Mouse (Mus musculus) c-Kit-positive CD71-negative TER-119-negative erythroid progenitor cells, embryonic 14.5 days (primary cell): ENCODE measurements at regions not wholly inside any gene's neighbourhood (a gene's known extent, or its start where the extent isn't known, plus 50 kb on each side); places are given as distances from the start of the nearest gene placed in this dataset.
"Not testable (repeated sequence)": the region's sequence is repeated elsewhere in the genome, so short reads cannot be mapped to it uniquely, and the experiment has no call there.

Experiments used
- DNase-seq: peaks from one replicate; pipeline ENCODE4 v3.0.0-alpha.2; 2013; ENCODE audit warnings: low read depth

DNA sequence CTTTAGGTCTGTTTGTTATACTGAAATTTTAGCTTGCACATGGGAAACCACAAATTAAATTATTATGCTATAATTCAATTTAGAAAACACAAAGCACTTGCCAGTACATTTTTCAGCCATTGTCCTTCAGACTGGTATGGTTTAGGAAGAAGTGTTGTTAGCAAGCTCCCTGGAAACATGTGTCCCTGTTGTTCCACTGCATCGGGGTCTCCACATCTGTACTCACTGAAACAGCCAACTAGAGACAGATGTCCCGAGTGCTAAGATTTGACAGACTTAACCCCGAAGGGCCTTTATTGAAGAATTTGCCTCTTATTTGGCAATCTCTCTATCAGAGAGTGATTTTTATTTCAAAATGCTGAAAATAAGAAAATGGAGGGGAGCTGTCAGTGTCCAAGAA is 362.6 kb downstream of the Rfpl4b start:
- DNase-seq = no peak

DNA sequence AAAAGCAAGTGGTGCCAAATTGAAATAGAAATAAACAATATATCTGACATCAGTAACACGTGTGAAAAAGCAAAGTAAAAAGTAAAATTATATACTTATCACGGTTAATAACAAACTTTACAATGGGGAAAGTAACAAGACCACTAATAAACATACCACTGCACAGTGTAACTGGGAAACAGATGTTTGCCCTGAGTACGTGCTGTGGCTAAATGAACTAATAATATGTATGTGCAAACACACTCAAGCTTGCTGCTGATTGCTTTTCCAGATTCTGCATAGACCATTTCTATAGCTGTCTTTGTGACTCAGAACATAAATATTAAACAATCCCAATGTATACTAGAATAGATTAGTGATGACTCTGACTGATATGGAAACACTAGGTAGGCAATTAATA is 363.2 kb downstream of the Rfpl4b start:
- no peak for DNase-seq

GRCm38 (mm10) chr10:38456786-38457185 is 364.8 kb downstream of the Rfpl4b start:
- DNase-seq = no peak

GRCm38 (mm10) chr10:38449263-38449662 is 372.3 kb downstream of the Rfpl4b start:
- DNase-seq = no peak

- DNase-seq = no peak
Observed at GRCm38 (mm10) chr10:38447706-38448105, 373.9 kb downstream of the Rfpl4b start.

DNA sequence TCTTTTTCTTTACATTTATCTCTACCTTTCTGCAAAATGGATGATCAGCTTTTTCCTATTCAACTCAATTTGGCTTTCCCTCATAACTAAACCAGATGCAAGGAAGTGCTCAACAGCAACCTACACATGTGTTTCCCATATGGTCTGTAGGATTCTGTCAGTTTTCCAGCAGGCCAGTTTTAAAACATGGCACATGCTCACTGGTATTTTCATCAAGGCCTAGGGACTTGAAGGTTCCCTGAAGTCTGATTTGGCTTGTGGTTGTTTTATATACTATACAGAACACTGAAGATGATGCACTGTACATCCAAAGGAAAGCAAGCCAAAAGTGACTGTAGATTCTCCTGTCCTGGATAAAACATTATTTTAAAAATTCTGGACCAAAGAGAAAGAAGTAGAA is 374.3 kb downstream of the Rfpl4b start:
- DNase-seq = no peak

- no peak for DNase-seq
Observed at GRCm38 (mm10) chr10:38439286-38439685, 382.3 kb downstream of the Rfpl4b start.

GRCm38 (mm10) chr10:38436907-38437306 is 384.7 kb downstream of the Rfpl4b start:
- no peak for DNase-seq

DNA sequence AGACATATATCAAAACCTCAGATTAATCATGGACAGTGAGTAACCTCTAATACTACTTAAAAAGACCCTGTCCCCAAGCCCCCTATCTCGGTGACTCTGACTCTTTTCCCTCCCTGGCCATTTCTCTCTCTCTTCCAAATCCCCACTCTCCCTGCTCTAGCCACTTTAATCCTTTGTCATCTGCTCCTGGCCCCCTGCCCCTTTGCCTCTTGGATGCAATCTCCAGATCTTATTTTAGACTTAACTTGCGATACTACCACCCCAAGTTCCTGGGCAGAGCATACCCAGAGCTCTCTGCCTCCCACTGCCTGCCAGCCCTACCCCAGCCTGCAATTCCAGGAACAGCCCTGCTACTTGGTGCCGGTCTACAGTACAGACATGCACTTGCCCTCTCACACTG is 400.0 kb downstream of the Rfpl4b start:
- no peak for DNase-seq

- no peak for DNase-seq
Observed at GRCm38 (mm10) chr10:38419771-38420170, 401.8 kb downstream of the Rfpl4b start.

GRCm38 (mm10) chr10:38383161-38383560 is 438.4 kb downstream of the Rfpl4b start:
- DNase-seq = no peak

- DNase-seq = no peak
Observed at GRCm38 (mm10) chr10:38381873-38382296, 439.7 kb downstream of the Rfpl4b start.

- no peak for DNase-seq
Observed at GRCm38 (mm10) chr10:38380388-38380787, 441.2 kb downstream of the Rfpl4b start.

DNA sequence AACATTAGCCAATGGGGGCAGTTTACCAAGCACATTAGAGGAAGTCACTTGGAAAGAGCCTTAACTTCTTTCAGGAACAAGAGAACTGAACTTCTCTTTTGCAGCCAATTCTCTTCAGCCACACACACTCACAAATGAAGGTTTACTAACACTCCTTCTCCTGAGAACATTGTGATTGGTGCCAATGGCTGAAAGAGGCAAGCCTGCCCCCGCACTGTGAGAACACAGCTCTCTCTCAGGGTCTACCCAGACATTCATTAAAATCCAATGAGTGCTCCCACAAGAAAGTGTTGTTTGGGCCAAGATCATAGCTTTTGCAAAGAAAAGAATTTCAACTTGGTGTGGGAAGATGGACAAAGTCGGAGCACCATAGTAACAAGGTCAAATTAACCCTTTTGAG is 454.8 kb downstream of the Rfpl4b start:
- no peak for DNase-seq

DNA sequence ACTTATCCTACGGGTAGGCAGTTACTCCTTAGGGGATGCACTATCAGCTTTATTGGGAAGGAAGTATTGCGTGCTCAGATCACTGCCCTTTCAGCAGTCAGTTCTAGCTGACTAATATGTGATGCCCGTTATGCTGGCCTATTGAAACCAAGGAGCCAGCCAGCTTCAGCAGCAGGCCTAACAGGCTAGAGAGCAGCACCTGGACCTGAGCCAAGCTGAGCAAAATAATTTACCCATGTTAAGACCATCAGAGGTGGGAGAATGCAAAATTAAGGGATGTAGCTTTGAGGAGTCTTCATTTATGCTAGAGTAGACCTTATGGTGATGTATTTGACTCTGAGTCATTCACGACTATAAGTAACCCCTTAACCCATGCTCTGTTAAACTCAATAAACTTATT is 456.7 kb downstream of the Rfpl4b start:
- no peak for DNase-seq

DNA sequence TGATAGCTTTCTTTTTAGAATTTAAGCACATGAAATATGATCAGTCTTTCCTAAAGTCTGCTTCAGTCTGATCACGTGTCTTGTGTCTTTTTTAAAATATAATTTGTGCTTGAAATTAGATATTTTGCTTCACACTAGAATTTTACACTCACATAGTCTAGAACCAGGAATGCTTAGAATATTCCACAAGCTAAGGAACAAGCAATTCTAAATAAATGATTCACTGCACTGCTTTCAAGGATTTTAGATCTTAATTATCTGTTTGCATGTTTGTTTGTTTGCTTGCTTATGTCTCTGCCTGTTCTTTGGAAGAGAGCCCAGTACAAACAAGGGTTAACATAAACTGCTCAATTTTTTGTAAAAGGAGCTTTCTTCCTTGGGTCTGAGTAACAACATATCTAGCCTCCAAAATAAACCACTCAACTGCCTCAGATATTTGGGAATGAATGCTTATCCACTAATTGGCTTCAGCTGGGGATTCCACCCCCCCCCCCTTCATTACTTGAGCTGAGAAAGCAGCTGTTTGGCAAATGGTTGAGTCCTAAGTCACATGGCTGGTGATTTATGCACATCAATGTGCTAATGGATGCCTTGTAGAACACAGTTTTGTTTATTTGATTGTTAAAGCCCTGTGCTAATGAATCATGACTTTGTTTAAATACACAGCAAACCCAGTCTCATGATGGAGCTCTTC is 463.9 kb downstream of the Rfpl4b start:
- DNase-seq = no peak

DNA sequence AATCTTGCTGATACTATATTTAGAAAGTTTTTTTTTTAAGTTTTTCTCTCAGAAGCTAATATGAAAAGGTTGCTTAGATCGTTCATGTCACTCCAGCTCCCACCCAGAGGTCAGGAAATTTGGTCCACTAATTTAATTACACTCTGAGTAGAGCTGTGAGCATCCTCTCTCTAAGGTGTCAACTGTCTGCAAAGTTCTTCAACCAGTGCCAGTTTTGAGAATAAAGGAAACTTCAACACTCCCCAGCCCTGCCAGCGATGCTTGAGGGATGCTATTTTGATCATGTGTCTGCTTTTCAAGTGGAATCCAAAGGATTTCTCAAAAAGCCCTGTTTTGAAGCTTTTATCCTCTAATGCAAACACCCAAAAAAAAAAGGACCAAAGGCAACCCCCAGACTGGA is 467.6 kb downstream of the Rfpl4b start:
- no peak for DNase-seq

DNA sequence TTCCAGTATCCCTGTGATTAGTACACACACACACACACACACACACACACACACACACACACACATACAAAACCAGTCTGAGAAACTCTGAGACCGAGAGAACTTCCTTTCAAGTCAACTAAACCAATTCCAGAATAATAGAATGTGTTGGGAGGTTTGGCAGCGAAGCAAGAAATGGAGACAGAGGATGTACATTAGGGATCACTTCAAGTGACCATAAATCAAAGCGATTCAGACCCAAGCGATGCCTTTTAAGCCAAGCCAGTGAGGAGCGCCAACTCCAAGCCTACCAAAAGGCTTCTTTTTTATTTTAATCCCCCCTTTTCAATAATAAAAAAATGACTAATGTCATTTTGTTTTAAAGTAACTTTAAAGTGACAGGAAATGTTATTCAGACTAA is 468.1 kb downstream of the Rfpl4b start:
- DNase-seq = no peak

DNA sequence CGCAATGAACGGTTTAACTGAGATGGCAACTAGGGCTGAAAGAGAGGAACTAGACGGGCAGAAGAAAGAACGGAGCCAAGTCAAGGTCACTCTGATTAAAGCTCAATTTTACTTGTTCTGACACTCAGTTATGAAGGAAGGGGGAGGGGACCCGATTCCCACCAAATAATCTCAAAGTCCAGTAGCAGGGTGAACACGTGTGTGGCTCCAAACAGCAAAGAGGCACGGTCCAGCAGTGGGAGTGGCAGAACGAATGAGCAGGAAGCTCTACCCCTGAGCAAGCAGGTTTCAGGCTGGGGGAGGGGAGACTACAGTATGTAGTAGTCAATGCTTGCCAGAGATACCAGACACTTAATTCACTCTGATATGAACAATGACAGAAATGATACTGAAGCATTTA is 474.6 kb downstream of the Rfpl4b start:
- not testable (repeated sequence) for DNase-seq

- no peak for DNase-seq
Observed at GRCm38 (mm10) chr10:38340406-38341175, 481.0 kb downstream of the Rfpl4b start.

DNA sequence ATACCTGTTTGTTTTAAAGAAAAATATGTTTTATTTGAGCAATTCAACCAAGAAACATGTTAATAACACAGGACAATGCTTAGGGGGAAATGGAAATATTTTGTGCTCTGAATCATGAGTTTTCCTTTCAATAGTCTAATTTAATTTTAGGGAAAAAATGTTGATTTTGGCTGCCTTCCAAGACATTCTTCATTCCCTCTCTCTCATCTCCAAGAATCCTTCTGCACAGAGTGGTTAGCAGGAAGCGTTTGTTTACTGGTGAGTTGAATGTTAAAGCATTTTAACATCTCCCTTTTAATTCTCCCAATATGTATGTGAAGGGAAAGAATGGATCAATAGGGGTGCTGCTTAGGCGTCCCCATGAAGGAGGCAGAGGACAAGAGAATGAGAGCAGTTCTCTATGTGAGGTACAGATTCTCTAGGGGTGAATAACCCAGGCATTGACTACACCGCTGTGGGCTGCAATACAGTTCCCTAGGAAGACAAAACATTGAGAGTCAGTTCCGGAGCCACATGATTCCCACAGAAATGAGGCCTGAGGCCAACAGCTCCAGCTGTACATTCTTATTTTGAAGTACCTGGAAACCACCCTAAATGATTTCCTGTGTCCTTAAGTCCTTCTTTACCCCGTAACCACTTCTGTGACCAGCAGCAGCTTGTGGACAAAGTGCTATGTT is 512.7 kb downstream of the Rfpl4b start:
- DNase-seq = no peak

GRCm38 (mm10) chr10:38295724-38296123 is 525.9 kb downstream of the Rfpl4b start:
- no peak for DNase-seq

DNA sequence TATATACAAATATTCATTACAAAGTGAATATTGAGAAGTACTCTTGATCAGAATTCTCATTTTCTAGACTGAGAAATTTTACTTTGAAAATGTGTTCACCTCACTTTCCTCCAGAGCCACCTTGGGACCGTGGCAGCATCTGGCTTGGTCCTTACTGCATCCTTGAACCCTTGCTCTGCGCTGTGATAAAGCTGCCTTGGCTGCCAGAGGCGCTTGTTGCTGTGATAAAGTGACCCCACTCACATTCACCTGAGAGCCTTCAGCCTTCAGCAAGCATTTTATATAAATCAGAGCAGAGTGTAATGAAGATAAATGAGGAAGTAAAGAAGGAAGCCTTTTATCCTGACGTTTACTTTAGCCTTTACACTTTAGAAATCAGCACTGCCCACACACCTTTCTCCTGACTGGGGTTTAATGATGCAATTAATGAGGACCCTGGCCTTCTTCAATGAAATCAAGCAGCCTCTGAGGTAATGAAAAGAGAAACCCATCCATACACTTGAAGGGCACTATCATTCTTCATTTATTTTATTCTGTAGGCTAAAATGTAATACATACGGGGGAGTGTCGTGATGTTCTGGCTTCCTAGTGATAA is 532.8 kb downstream of the Rfpl4b start:
- no peak for DNase-seq
